Comparison of ENCODE assay signal across 30 mouse cellular contexts in genomic region chr14:118900911-118901310, GRCm38 (mm10). TPM values are rescaled to one million over a fixed set of nuclear protein-coding genes. Genes with fewer than 3 reads are reported as not detected.
DNase-seq lines count a peak whose midpoint lies in the region; ATAC-seq and TF ChIP-seq lines count a peak whose summit lies in the region.
"Had no signal": no experiment of that assay in that cellular context is flagged by ENCODE, and none has a peak within 500 bp of the region (broad histone marks: within the 10 kb centered on the region; RNA-seq: fewer than 3 reads in every experiment).

No protein-coding gene starts in this region.

- no peak for TF ChIP-seq EP300 in liver, embryonic 14.5 days (IDR thresholded peaks at IDR 0.05; ENCODE audit: low read depth)
- no peak for TF ChIP-seq EP300 in CH12.LX (IDR thresholded peaks at IDR 0.05; ENCODE audit: low read length)

- H3K27me3 ChIP-seq in forebrain, postnatal 0 days (ENCODE audit: insufficient read depth, low read length): no peaks in the 10 kb centered on the region
- H3K27me3 ChIP-seq in forebrain, embryonic 16.5 days (replicated peaks; ENCODE audit: control insufficient read depth, insufficient read depth, low read length): no peaks in the 10 kb centered on the region
- H3K27me3 ChIP-seq in liver, embryonic 14.5 days (ENCODE audit: control insufficient read depth, insufficient read depth, low read length): no peaks in the 10 kb centered on the region
- H3K27me3 ChIP-seq in liver, embryonic 11.5 days (replicated peaks; ENCODE audit: control insufficient read depth, insufficient read depth, low read length): no peaks in the 10 kb centered on the region
- no peaks in the 10 kb centered on the region for H3K27me3 ChIP-seq in CH12.LX (replicated peaks)
- H3K27me3 ChIP-seq: embryonic facial prominence, embryonic 15.5 days; forebrain, embryonic 12.5 days; heart, embryonic 15.5 days; liver, embryonic 15.5 days; neural tube, embryonic 12.5 days had no signal

- H3K9ac ChIP-seq in forebrain, postnatal 0 days: no peak overlapping the region
- no peak overlapping the region for H3K9ac ChIP-seq in forebrain, embryonic 16.5 days (replicated peaks; ENCODE audit: low read depth, low read length)
- H3K9ac ChIP-seq in liver, embryonic 14.5 days (replicated peaks): no peak overlapping the region
- no peak overlapping the region for H3K9ac ChIP-seq in liver, embryonic 11.5 days (ENCODE audit: low read depth, low read length)
- no peak overlapping the region for H3K9ac ChIP-seq in CH12.LX (ENCODE audit: insufficient read depth, low read depth)
- H3K9ac ChIP-seq: embryonic facial prominence, embryonic 15.5 days; forebrain, embryonic 12.5 days; heart, embryonic 15.5 days; liver, embryonic 15.5 days; neural tube, embryonic 12.5 days had no signal

- no peak for DNase-seq in forebrain, postnatal 0 days
- DNase-seq in liver, embryonic 14.5 days (ENCODE audit: low read depth in 3 of 3, low spot score in 3 of 3): no peak
- no peak for DNase-seq in liver, embryonic 11.5 days (ENCODE audit: low spot score)
- DNase-seq in CH12.LX (ENCODE audit: extremely low read depth): no peak
- no peak for DNase-seq in cerebellum, adult 11-12 months
- DNase-seq in gastrocnemius, postnatal 4 days (ENCODE audit: low spot score in 2 of 2): no peak
- DNase-seq: adrenal gland, adult 8-10 months; cerebellum, adult 8-10 months; cerebellum, postnatal 25 days; gastrocnemius, postnatal 14 days; heart, adult 11 months; kidney, adult 11 months; kidney, postnatal 36 days; layer of hippocampus, postnatal 36 days; left cerebral cortex, postnatal 4 days; lung, postnatal 10 days; right cerebral cortex, adult 18-20 months; right cerebral cortex, postnatal 4 days had no signal

- H3K36me3 ChIP-seq in forebrain, postnatal 0 days (ENCODE audit: insufficient read depth): peaks cover 67% of the 10 kb centered on the region
- H3K36me3 ChIP-seq in forebrain, embryonic 16.5 days (ENCODE audit: control insufficient read depth, insufficient read depth): peaks cover 20% of the 10 kb centered on the region
- H3K36me3 ChIP-seq in liver, embryonic 14.5 days (replicated peaks; ENCODE audit: control insufficient read depth, insufficient read depth, low read depth): no peaks in the 10 kb centered on the region
- 0 out of 2 replicates have a peak, but pooled peaks cover 2% of the 10 kb centered on the region for H3K36me3 ChIP-seq in liver, embryonic 11.5 days (ENCODE audit: control insufficient read depth, insufficient read depth, low read length)
- H3K36me3 ChIP-seq in CH12.LX (replicated peaks in 1 of 2; ENCODE audit: control insufficient read depth in 1 of 2, insufficient read depth in 1 of 2, low read length in 1 of 2): no peaks in the 10 kb centered on the region
- H3K36me3 ChIP-seq: liver, embryonic 15.5 days had no signal

- in situ Hi-C loops in CH12.LX (cut with MboI; ENCODE audit: low pct_ligation_motif_present, low pct_unique_long_range_greater_than_20kb, low sequenced_read_pairs): no loop called here

- dilution Hi-C loops in CH12.LX (cut with MboI; ENCODE audit: extremely low pct_ligation_motif_present, extremely low pct_unique_long_range_greater_than_20kb, low sequenced_read_pairs): no loop called here

- no peak overlapping the region for H3K4me3 ChIP-seq in forebrain, postnatal 0 days (ENCODE audit: low read depth, low read length)
- no peak overlapping the region for H3K4me3 ChIP-seq in forebrain, embryonic 16.5 days (replicated peaks; ENCODE audit: low read length)
- no peak overlapping the region for H3K4me3 ChIP-seq in liver, embryonic 14.5 days (ENCODE audit: insufficient read depth in 1 of 2, low read depth in 2 of 2, low read length in 2 of 2)
- no peak overlapping the region for H3K4me3 ChIP-seq in liver, embryonic 11.5 days (ENCODE audit: low read depth, low read length)
- no peak overlapping the region for H3K4me3 ChIP-seq in CH12.LX (replicated peaks in 1 of 3; ENCODE audit: low read depth in 2 of 3, low read length in 2 of 3, poor library complexity in 1 of 3)
- H3K4me3 ChIP-seq: embryonic facial prominence, embryonic 10.5 days; embryonic facial prominence, embryonic 15.5 days; forebrain, embryonic 12.5 days; heart, embryonic 10.5 days; heart, embryonic 15.5 days; liver, embryonic 15.5 days; midbrain, embryonic 10.5 days; myocyte; neural tube, embryonic 12.5 days had no signal

- TF ChIP-seq POLR2A in CH12.LX (IDR thresholded peaks at IDR 0.05; ENCODE audit: low read depth, low read length): no peak

- no peak overlapping the region for H3K4me2 ChIP-seq in forebrain, postnatal 0 days (ENCODE audit: low read depth)
- H3K4me2 ChIP-seq in forebrain, embryonic 16.5 days (ENCODE audit: low read length): no peak overlapping the region
- no peak overlapping the region for H3K4me2 ChIP-seq in liver, embryonic 14.5 days (ENCODE audit: low read depth)
- no peak overlapping the region for H3K4me2 ChIP-seq in liver, embryonic 11.5 days
- H3K4me2 ChIP-seq in CH12.LX (ENCODE audit: insufficient read depth, low read depth, poor library complexity, severe bottlenecking): no peak overlapping the region
- H3K4me2 ChIP-seq: embryonic facial prominence, embryonic 15.5 days; forebrain, embryonic 12.5 days; heart, embryonic 15.5 days; liver, embryonic 15.5 days; neural tube, embryonic 12.5 days had no signal

- no peaks in the 10 kb centered on the region for H3K4me1 ChIP-seq in forebrain, postnatal 0 days (ENCODE audit: insufficient read depth)
- peaks cover 8% of the 10 kb centered on the region for H3K4me1 ChIP-seq in forebrain, embryonic 16.5 days (replicated peaks; ENCODE audit: control insufficient read depth, insufficient read depth, low read length)
- no peaks in the 10 kb centered on the region for H3K4me1 ChIP-seq in liver, embryonic 14.5 days (replicated peaks; ENCODE audit: control insufficient read depth in 2 of 2, insufficient read depth in 2 of 2, low read length in 1 of 2)
- H3K4me1 ChIP-seq in liver, embryonic 11.5 days (replicated peaks; ENCODE audit: control insufficient read depth, insufficient read depth, low read length): no peaks in the 10 kb centered on the region
- H3K4me1 ChIP-seq in CH12.LX (ENCODE audit: control insufficient read depth in 1 of 2, insufficient read depth in 2 of 2): peaks cover 3 to 15% of the 10 kb centered on the region in 2 experiments
- H3K4me1 ChIP-seq: embryonic facial prominence, embryonic 15.5 days; heart, embryonic 10.5 days; heart, embryonic 15.5 days had no signal

- no peak for ATAC-seq in forebrain, postnatal 0 days
- no peak for ATAC-seq in forebrain, embryonic 16.5 days
- ATAC-seq in liver, embryonic 14.5 days (ENCODE audit: insufficient read depth): no peak
- no peak for ATAC-seq in liver, embryonic 11.5 days (replicated peaks; ENCODE audit: low FRiP score)
- 0 out of 2 replicates have a peak, but pooled peaks have one; percentile 29 for ATAC-seq in megakaryocyte progenitor cell, adult 5-6 weeks (replicated peaks; ENCODE audit: poor library complexity)
- ATAC-seq: midbrain, embryonic 16.5 days had no signal

- TF ChIP-seq RAD21 in CH12.LX (IDR thresholded peaks at IDR 0.05; ENCODE audit: low read depth, low read length): no peak; the same call in none of the 2 replicates

- 98% methylated on average over 1 of the region's 1 CpGs for WGBS in forebrain, postnatal 0 days
- WGBS in forebrain, embryonic 16.5 days: 88% methylated on average over 1 of the region's 1 CpGs
- WGBS in liver, embryonic 14.5 days (ENCODE audit: insufficient replicate concordance): 90% methylated on average over 1 of the region's 1 CpGs
- WGBS in liver, embryonic 11.5 days: 95% methylated on average over 1 of the region's 1 CpGs

- TF ChIP-seq CTCF in forebrain, postnatal 0 days (IDR thresholded peaks at IDR 0.05; ENCODE audit: low read depth): peak; percentile 26; the same call in 1 of the 2 replicates
- peak; percentile 41; the same call in 1 of the 2 replicates for TF ChIP-seq CTCF in liver, embryonic 14.5 days (IDR thresholded peaks at IDR 0.05; ENCODE audit: low read depth)
- TF ChIP-seq CTCF in CH12.LX (conservative IDR thresholded peaks at IDR 0.05 in 1 of 2, IDR thresholded peaks at IDR 0.05 in 1 of 2; ENCODE audit: low read depth in 2 of 2, low read length in 2 of 2): peak in 1 of 2 experiments; percentile 32; a peak in 2 of 4 replicates

- no peak overlapping the region for H3K27ac ChIP-seq in forebrain, postnatal 0 days (ENCODE audit: low read depth, low read length)
- no peak overlapping the region for H3K27ac ChIP-seq in forebrain, embryonic 16.5 days (ENCODE audit: low read length)
- no peak overlapping the region for H3K27ac ChIP-seq in liver, embryonic 14.5 days
- no peak overlapping the region for H3K27ac ChIP-seq in liver, embryonic 11.5 days (ENCODE audit: low read depth, low read length)
- H3K27ac ChIP-seq in CH12.LX (ENCODE audit: insufficient read depth, low read depth): no peak overlapping the region
- H3K27ac ChIP-seq: embryonic facial prominence, embryonic 10.5 days; embryonic facial prominence, embryonic 15.5 days; forebrain, embryonic 12.5 days; heart, embryonic 10.5 days; heart, embryonic 15.5 days; liver, embryonic 15.5 days; midbrain, embryonic 10.5 days; neural tube, embryonic 12.5 days had no signal

- no peaks in the 10 kb centered on the region for H3K9me3 ChIP-seq in forebrain, postnatal 0 days (ENCODE audit: low read length)
- H3K9me3 ChIP-seq in forebrain, embryonic 16.5 days (ENCODE audit: control insufficient read depth, low read length): no peaks in the 10 kb centered on the region
- no peaks in the 10 kb centered on the region for H3K9me3 ChIP-seq in liver, embryonic 14.5 days (ENCODE audit: control insufficient read depth, low read length)
- H3K9me3 ChIP-seq in liver, embryonic 11.5 days (ENCODE audit: control insufficient read depth, low read length): no peaks in the 10 kb centered on the region
- H3K9me3 ChIP-seq in CH12.LX (replicated peaks; ENCODE audit: low read length): peaks cover 6% of the 10 kb centered on the region
- H3K9me3 ChIP-seq: forebrain, embryonic 12.5 days; heart, embryonic 10.5 days; heart, embryonic 15.5 days; liver, embryonic 15.5 days; neural tube, embryonic 12.5 days had no signal

- no peaks in the 10 kb centered on the region for H3K79me2 ChIP-seq in CH12.LX (replicated peaks; ENCODE audit: control insufficient read depth, extremely low read depth, insufficient read depth, poor library complexity, severe bottlenecking)

RNA-seq across cellular contexts. Expression of gene Dzip1, which starts 24.3 kb away (rescaled TPM):
- total RNA-seq in forebrain, postnatal 0 days (2014; rRNA removed): 187 and 205 TPM in 2 replicates
- 30.8 and 48.2 TPM in 2 replicates for polyA plus RNA-seq in forebrain, postnatal 0 days (2015; fragmentation: Nextera tagmentation; extraction: Ambion mirVana)
- 42.3 and 46.7 TPM in 2 replicates for polyA plus RNA-seq in forebrain, embryonic 16.5 days (2015; fragmentation: Nextera tagmentation; extraction: Ambion mirVana)
- polyA plus RNA-seq in liver, embryonic 14.5 days (2012; rRNA removed): 1.0 and 1.5 TPM in 2 replicates
- polyA plus RNA-seq in liver, embryonic 14.5 days (2014; fragmentation: Nextera tagmentation; extraction: Ambion mirVana): 1.4 and 1.9 TPM in 2 replicates
- polyA plus RNA-seq in liver, embryonic 11.5 days (2014; fragmentation: Nextera tagmentation; extraction: Ambion mirVana): 7.2 and 7.8 TPM in 2 replicates
- total RNA-seq in CH12.LX (2012; rRNA removed) (0.29 and 0.51 TPM in 2 replicates), CH12.LX (2014; rRNA removed) (0.16 and 0.19 TPM in 2 replicates)
- 0.68 and 0.83 TPM in 2 replicates for polyA plus RNA-seq in CH12.LX (2012; ENCODE audit: insufficient read length, low read depth)
- total RNA-seq in megakaryocyte progenitor cell, adult 5-6 weeks (2015): 0.46 and 0.49 TPM in 2 replicates
- total RNA-seq in megakaryocyte progenitor cell, adult 5-6 weeks (2017): 0.03 and 0.92 TPM in 2 replicates
- 10 to 100 TPM; 14.0 to 14.4 TPM for total RNA-seq in gastrocnemius, postnatal 4 days (2021)

RNA-seq across cellular contexts. Expression of gene Dnajc3, which starts 36.9 kb away (rescaled TPM):
- total RNA-seq in forebrain, postnatal 0 days (2014; rRNA removed): 24.1 and 27.0 TPM in 2 replicates
- 15.5 and 19.4 TPM in 2 replicates for polyA plus RNA-seq in forebrain, postnatal 0 days (2015; fragmentation: Nextera tagmentation; extraction: Ambion mirVana)
- 19.4 and 23.5 TPM in 2 replicates for polyA plus RNA-seq in forebrain, embryonic 16.5 days (2015; fragmentation: Nextera tagmentation; extraction: Ambion mirVana)
- polyA plus RNA-seq in liver, embryonic 14.5 days (2012; rRNA removed): 8.0 and 12.7 TPM in 2 replicates
- 28.3 and 29.7 TPM in 2 replicates for polyA plus RNA-seq in liver, embryonic 14.5 days (2014; fragmentation: Nextera tagmentation; extraction: Ambion mirVana)
- polyA plus RNA-seq in liver, embryonic 11.5 days (2014; fragmentation: Nextera tagmentation; extraction: Ambion mirVana): 53.7 and 54.7 TPM in 2 replicates
- 29.0 and 42.7 TPM in 2 replicates for total RNA-seq in CH12.LX (2012; rRNA removed)
- total RNA-seq in CH12.LX (2014; rRNA removed): 40.6 and 43.2 TPM in 2 replicates
- polyA plus RNA-seq in CH12.LX (2012; ENCODE audit: insufficient read length, low read depth): 30.8 and 31.6 TPM in 2 replicates
- 69.2 and 72.5 TPM in 2 replicates for total RNA-seq in megakaryocyte progenitor cell, adult 5-6 weeks (2015)
- 116 and 124 TPM in 2 replicates for total RNA-seq in megakaryocyte progenitor cell, adult 5-6 weeks (2017)
- total RNA-seq in gastrocnemius, postnatal 4 days (2021): 10 to 100 TPM; 28.7 to 34.8 TPM
